8 mouse cellular contexts compared by ENCODE assay signal in genomic region chr13:9350670-9351069, GRCm38 (mm10).
DNase-seq lines count a peak whose midpoint lies in the region; ATAC-seq and TF ChIP-seq lines count a peak whose summit lies in the region.

No protein-coding gene starts in this region.

- H3K9me3 ChIP-seq in hindbrain, embryonic 16.5 days (ENCODE audit: control insufficient read depth, low read length), result no peaks in the 10 kb centered on the region

- DNase-seq in cerebellum, adult 11-12 months, result peak; percentile 9
- no peak for DNase-seq in cerebellum, postnatal 36 days
- DNase-seq in urinary bladder, postnatal 14 days (ENCODE audit: low spot score), result peak; percentile 34
- no peak for DNase-seq in urinary bladder, adult 2 months (ENCODE audit: low spot score)
- DNase-seq in left cerebral cortex, adult 2 months (ENCODE audit: extremely low spot score in 1 of 2, low spot score in 2 of 2), result no peak
- no peak for DNase-seq in frontal cortex, postnatal 14 days (ENCODE audit: low spot score in 2 of 2)

- H3K4me3 ChIP-seq in left cerebral cortex, adult 2 months, result no peak overlapping the region
- H3K4me3 ChIP-seq in hindbrain, embryonic 16.5 days (ENCODE audit: low read length), result no peak overlapping the region

- H3K9ac ChIP-seq in hindbrain, embryonic 16.5 days (ENCODE audit: low read depth, low read length), result no peak overlapping the region

- H3K4me1 ChIP-seq in hindbrain, embryonic 16.5 days (ENCODE audit: control insufficient read depth, insufficient read depth, low read depth, low read length), result peaks cover 8% of the 10 kb centered on the region

- intact Hi-C loops in left cerebral cortex, adult 2 months (cut with DNase I), result no loop called here

- 71% methylated on average over 2 of the region's 2 CpGs for WGBS in hindbrain, embryonic 16.5 days

- ATAC-seq in hindbrain, embryonic 16.5 days, result no peak
- no peak for ATAC-seq in CD4-positive, CD25-positive, alpha-beta regulatory T cell, adult 4 months

- no peak for TF ChIP-seq CTCF in left cerebral cortex, adult 2 months (IDR thresholded peaks at IDR 0.05)

- H3K4me2 ChIP-seq in hindbrain, embryonic 16.5 days (ENCODE audit: low read length), result no peak overlapping the region

- H3K36me3 ChIP-seq in hindbrain, embryonic 16.5 days (ENCODE audit: control insufficient read depth, insufficient read depth, low read length), result no peaks in the 10 kb centered on the region

- H3K27ac ChIP-seq in left cerebral cortex, adult 2 months, result peak overlapping the region; percentile 37; the same call in 1 of the 2 replicates
- no peak overlapping the region for H3K27ac ChIP-seq in hindbrain, embryonic 16.5 days (ENCODE audit: low read depth, low read length)

- no peaks in the 10 kb centered on the region for H3K27me3 ChIP-seq in hindbrain, embryonic 16.5 days (replicated peaks; ENCODE audit: control insufficient read depth, insufficient read depth, low read length)

Comparison
In these comparisons a context has a peak if more than half of its experiments do, and no peak if none do; other contexts are left out.
1. DNase-seq: peak in cerebellum, adult 11-12 months (single experiment) and urinary bladder, postnatal 14 days (single experiment); none in cerebellum, postnatal 36 days (0 of 2), urinary bladder, adult 2 months (single experiment), left cerebral cortex, adult 2 months (0 of 2) and frontal cortex, postnatal 14 days (0 of 2).